Mouse (Mus musculus): ENCODE results near the gene Ninl. TPM values are rescaled to one million over a fixed set of nuclear protein-coding genes. Genes with fewer than 3 reads are reported as not detected.

Ninl gene
- polyA plus RNA-seq, 1 experiment, result 4.5 TPM

- no peak overlapping the region for H3ac ChIP-seq (ENCODE audit: control insufficient read depth, insufficient read length, low read depth)
- H3K79me2 ChIP-seq (ENCODE audit: control insufficient read depth, insufficient read depth), result peaks cover 71% of the 10 kb centered on the region
- peaks cover 35% of the 10 kb centered on the region for H3K79me3 ChIP-seq (ENCODE audit: low read depth)
- H3K4me3 ChIP-seq (ENCODE audit: insufficient read depth, poor library complexity, severe bottlenecking), result no peak overlapping the region
- TF ChIP-seq USF1 (IDR thresholded peaks at IDR 0.05; ENCODE audit: low read depth) (peak; percentile 43), MYOG (IDR thresholded peaks at IDR 0.05; ENCODE audit: control insufficient read depth, extremely low read depth, insufficient read length) (no peak)
- peaks cover 6% of the 10 kb centered on the region for H3K36me3 ChIP-seq (ENCODE audit: control insufficient read depth, insufficient read depth)
- H3K27me3 ChIP-seq (ENCODE audit: control insufficient read depth, insufficient read depth, insufficient read length), result no peaks in the 10 kb centered on the region
Observed at GRCm38 (mm10) chr2:150894617-150895267, 144.4 kb downstream of the Ninl start.

- peaks cover 7% of the 10 kb centered on the region for H3K79me3 ChIP-seq (ENCODE audit: low read depth)
- no peak overlapping the region for H3K4me3 ChIP-seq (ENCODE audit: insufficient read depth, poor library complexity, severe bottlenecking)
- H3ac ChIP-seq (ENCODE audit: control insufficient read depth, insufficient read length, low read depth), result no peak overlapping the region
- peaks cover 35% of the 10 kb centered on the region for H3K79me2 ChIP-seq (ENCODE audit: control insufficient read depth, insufficient read depth)
- TF ChIP-seq MYOG (IDR thresholded peaks at IDR 0.05; ENCODE audit: control insufficient read depth, extremely low read depth, insufficient read length) (no peak), CEBPB (IDR thresholded peaks at IDR 0.05; ENCODE audit: low read depth) (no peak), MYOD1 (IDR thresholded peaks at IDR 0.05; ENCODE audit: control insufficient read depth, insufficient read length, low read depth) (no peak), MAX (IDR thresholded peaks at IDR 0.05) (no peak), FOSL1 (IDR thresholded peaks at IDR 0.05; ENCODE audit: insufficient read depth, low read length, poor library complexity, severe bottlenecking) (no peak), CTCF (IDR thresholded peaks at IDR 0.05; ENCODE audit: control insufficient read depth, insufficient read depth, insufficient read length) (no peak), USF1 (IDR thresholded peaks at IDR 0.05; ENCODE audit: low read depth) (no peak)
- no peaks in the 10 kb centered on the region for H3K27me3 ChIP-seq (ENCODE audit: control insufficient read depth, insufficient read depth, insufficient read length)
- H3K36me3 ChIP-seq (ENCODE audit: control insufficient read depth, insufficient read depth), result no peaks in the 10 kb centered on the region
Observed at GRCm38 (mm10) chr2:150887370-150887769, 151.8 kb downstream of the Ninl start.

GRCm38 (mm10) chr2:150886315-150886714 lies 152.9 kb downstream of the Ninl start:
- TF ChIP-seq FOSL1 (IDR thresholded peaks at IDR 0.05; ENCODE audit: insufficient read depth, low read length, poor library complexity, severe bottlenecking) (no peak), MAX (IDR thresholded peaks at IDR 0.05) (no peak), MYOD1 (IDR thresholded peaks at IDR 0.05; ENCODE audit: control insufficient read depth, insufficient read length, low read depth) (no peak), CTCF (IDR thresholded peaks at IDR 0.05; ENCODE audit: control insufficient read depth, insufficient read depth, insufficient read length) (no peak), USF1 (IDR thresholded peaks at IDR 0.05; ENCODE audit: low read depth) (no peak), CEBPB (IDR thresholded peaks at IDR 0.05; ENCODE audit: low read depth) (no peak), MYOG (IDR thresholded peaks at IDR 0.05; ENCODE audit: control insufficient read depth, extremely low read depth, insufficient read length) (no peak)
- H3K79me3 ChIP-seq (ENCODE audit: low read depth), result peaks cover 4% of the 10 kb centered on the region
- H3ac ChIP-seq (ENCODE audit: control insufficient read depth, insufficient read length, low read depth), result no peak overlapping the region
- no peak overlapping the region for H3K4me3 ChIP-seq (ENCODE audit: insufficient read depth, poor library complexity, severe bottlenecking)
- H3K27me3 ChIP-seq (ENCODE audit: control insufficient read depth, insufficient read depth, insufficient read length), result no peaks in the 10 kb centered on the region
- peaks cover 27% of the 10 kb centered on the region for H3K79me2 ChIP-seq (ENCODE audit: control insufficient read depth, insufficient read depth)
- H3K36me3 ChIP-seq (ENCODE audit: control insufficient read depth, insufficient read depth), result no peaks in the 10 kb centered on the region

- H3K27me3 ChIP-seq (ENCODE audit: control insufficient read depth, insufficient read depth, insufficient read length), result no peaks in the 10 kb centered on the region
- peaks cover 4% of the 10 kb centered on the region for H3K79me3 ChIP-seq (ENCODE audit: low read depth)
- no peak overlapping the region for H3ac ChIP-seq (ENCODE audit: control insufficient read depth, insufficient read length, low read depth)
- H3K4me3 ChIP-seq (ENCODE audit: insufficient read depth, poor library complexity, severe bottlenecking), result no peak overlapping the region
- TF ChIP-seq FOSL1 (IDR thresholded peaks at IDR 0.05; ENCODE audit: insufficient read depth, low read length, poor library complexity, severe bottlenecking), result no peak
- TF ChIP-seq MYOG (IDR thresholded peaks at IDR 0.05; ENCODE audit: control insufficient read depth, extremely low read depth, insufficient read length), result no peak
- TF ChIP-seq CTCF (IDR thresholded peaks at IDR 0.05; ENCODE audit: control insufficient read depth, insufficient read depth, insufficient read length), result no peak
- no peak for TF ChIP-seq MAX (IDR thresholded peaks at IDR 0.05)
- no peak for TF ChIP-seq MYOD1 (IDR thresholded peaks at IDR 0.05; ENCODE audit: control insufficient read depth, insufficient read length, low read depth)
- H3K79me2 ChIP-seq (ENCODE audit: control insufficient read depth, insufficient read depth), result peaks cover 32% of the 10 kb centered on the region
- no peaks in the 10 kb centered on the region for H3K36me3 ChIP-seq (ENCODE audit: control insufficient read depth, insufficient read depth)
Observed at GRCm38 (mm10) chr2:150885814-150886213, 153.4 kb downstream of the Ninl start.

DNA sequence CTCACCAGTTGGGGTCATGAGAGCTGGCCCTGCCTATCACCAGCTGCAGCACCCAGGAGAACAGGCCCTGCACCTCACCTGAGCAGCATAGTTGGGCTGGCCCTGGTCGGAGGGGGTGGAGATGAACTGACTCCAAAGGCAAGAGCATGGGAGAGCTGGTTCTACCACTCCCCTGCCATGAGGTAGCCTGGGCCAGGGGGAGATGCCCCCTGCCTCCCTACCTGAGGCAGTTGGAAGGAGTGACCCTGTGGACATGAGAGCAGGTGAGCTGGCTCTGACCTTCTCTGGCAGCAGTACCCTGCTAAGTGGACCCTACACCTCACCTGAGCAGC lies 154.4 kb downstream of the Ninl start:
- TF ChIP-seq CTCF (IDR thresholded peaks at IDR 0.05; ENCODE audit: control insufficient read depth, insufficient read depth, insufficient read length), result no peak
- no peak for TF ChIP-seq MYOG (IDR thresholded peaks at IDR 0.05; ENCODE audit: control insufficient read depth, extremely low read depth, insufficient read length)
- no peak for TF ChIP-seq USF1 (IDR thresholded peaks at IDR 0.05; ENCODE audit: low read depth)
- TF ChIP-seq CEBPB (IDR thresholded peaks at IDR 0.05; ENCODE audit: low read depth), result no peak
- no peak for TF ChIP-seq MAX (IDR thresholded peaks at IDR 0.05)
- no peak for TF ChIP-seq FOSL1 (IDR thresholded peaks at IDR 0.05; ENCODE audit: insufficient read depth, low read length, poor library complexity, severe bottlenecking)
- no peak for TF ChIP-seq MYOD1 (IDR thresholded peaks at IDR 0.05; ENCODE audit: control insufficient read depth, insufficient read length, low read depth)
- Histone ChIP-seq H3K36me3 (ENCODE audit: control insufficient read depth, insufficient read depth) (no peaks in the 10 kb centered on the region), H3K79me3 (ENCODE audit: low read depth) (peaks cover 4% of the 10 kb centered on the region), H3K27me3 (ENCODE audit: control insufficient read depth, insufficient read depth, insufficient read length) (no peaks in the 10 kb centered on the region), H3K79me2 (ENCODE audit: control insufficient read depth, insufficient read depth) (peaks cover 33% of the 10 kb centered on the region), H3ac (ENCODE audit: control insufficient read depth, insufficient read length, low read depth) (no peak overlapping the region), H3K4me3 (ENCODE audit: insufficient read depth, poor library complexity, severe bottlenecking) (no peak overlapping the region)

Other genes starting within 250 kb of the Ninl start
- 62.7 TPM for gene Abhd12, start 134.6 kb downstream of the Ninl start, polyA plus RNA-seq (2012; fragmentation: generic; extraction: Trizol)
- 31.3 TPM for gene Gins1, start 134.0 kb downstream of the Ninl start, polyA plus RNA-seq (2012; fragmentation: generic; extraction: Trizol)
- 7.2 TPM for gene Nanp, start within 50 bp of the Ninl start, polyA plus RNA-seq (2012; fragmentation: generic; extraction: Trizol)
- gene Gm14151, start 53.0 kb upstream of the Ninl start, polyA plus RNA-seq (2012; fragmentation: generic; extraction: Trizol), result not detected
- not detected for gene Gm14147, start 58.9 kb upstream of the Ninl start, polyA plus RNA-seq (2012; fragmentation: generic; extraction: Trizol)